Mouse (Mus musculus) midbrain, embryonic 14.5 days (tissue): Measurements from ENCODE around the gene Hcrt. TPM values are rescaled to one million over a fixed set of nuclear protein-coding genes. Genes with fewer than 3 reads are reported as not detected.
A peak's percentile ranks its signal among the peaks of the same experiment; 100 is the strongest.

Source experiments
- ATAC-seq: fragments of 200-750 bp; cut with Nextera tagmentation; 2 replicates; pipeline ENCODE4 v1.8.0; 2017; ENCODE audit warnings: moderate number of reproducible peaks, moderate library complexity; ENCODE audit not compliant: low FRiP score, low TSS enrichment
- DNase-seq: peaks from one replicate; pipeline ENCODE4 v3.0.0-alpha.2; 2015
- H3K27ac ChIP-seq: fragments of 300-500 bp; sonication (generic); replicated peaks from 2 replicates; pipeline ENCODE4 v1.5.1; 2014; ENCODE audit warnings: mild to moderate bottlenecking, low read depth, low read length, moderate library complexity
- H3K27me3 ChIP-seq: fragments of 300-500 bp; sonication (generic); 2 replicates; pipeline ENCODE4 v1.6.1; 2014; ENCODE audit warnings: low read length, control low read depth, mixed read lengths; ENCODE audit not compliant: control insufficient read depth, insufficient read depth
- H3K36me3 ChIP-seq: fragments of 300-500 bp; sonication (generic); 2 replicates; pipeline ENCODE4 v1.6.1; 2014; ENCODE audit warnings: low read length, control low read depth; ENCODE audit not compliant: control insufficient read depth, insufficient read depth
- H3K4me1 ChIP-seq: fragments of 300-500 bp; sonication (generic); 2 replicates; pipeline ENCODE4 v1.6.1; 2014; ENCODE audit warnings: mild to moderate bottlenecking, antibody characterized with exemption, low read length, control low read depth; ENCODE audit not compliant: control insufficient read depth, insufficient read depth
- H3K4me2 ChIP-seq: fragments of 300-500 bp; sonication (generic); 2 replicates; pipeline ENCODE4 v1.6.1; 2014; ENCODE audit warnings: mild to moderate bottlenecking, low read length, moderate library complexity
- H3K4me3 ChIP-seq: fragments of 300-500 bp; sonication (generic); replicated peaks from 2 replicates; pipeline ENCODE4 v1.5.1; 2014; ENCODE audit warnings: low read depth, low read length
- H3K9ac ChIP-seq: fragments of 300-500 bp; sonication (generic); replicated peaks from 2 replicates; pipeline ENCODE4 v1.6.1; 2014; ENCODE audit warnings: mild to moderate bottlenecking, low read length, moderate library complexity
- H3K9me3 ChIP-seq: fragments of 300-500 bp; sonication (generic); 2 replicates; pipeline ENCODE4 v1.6.1; 2016; ENCODE audit warnings: low read length, control low read depth, mixed read lengths; ENCODE audit not compliant: control insufficient read depth
- WGBS: fragments of 180-500 bp; shearing (Covaris S2); extraction: QIAGEN DNeasy Blood & Tissue Kit; methylation state at CpG from one replicate; pipeline ENCODE4 v1.1.7; 2014; 5-methylcytosine and 5-hydroxymethylcytosine counted together
- polyA plus RNA-seq: library from polyadenylated mRNA; unstranded; fragments of >200 nt; fragmentation: Nextera tagmentation; extraction: Ambion mirVana; gene quantifications from 2 replicates; pipeline ENCODE4 v1.2.1, GENCODE M21; 2014

Gene Hcrt
- polyA plus RNA-seq, 1 experiment from 2014 or later, result not detected

DNA sequence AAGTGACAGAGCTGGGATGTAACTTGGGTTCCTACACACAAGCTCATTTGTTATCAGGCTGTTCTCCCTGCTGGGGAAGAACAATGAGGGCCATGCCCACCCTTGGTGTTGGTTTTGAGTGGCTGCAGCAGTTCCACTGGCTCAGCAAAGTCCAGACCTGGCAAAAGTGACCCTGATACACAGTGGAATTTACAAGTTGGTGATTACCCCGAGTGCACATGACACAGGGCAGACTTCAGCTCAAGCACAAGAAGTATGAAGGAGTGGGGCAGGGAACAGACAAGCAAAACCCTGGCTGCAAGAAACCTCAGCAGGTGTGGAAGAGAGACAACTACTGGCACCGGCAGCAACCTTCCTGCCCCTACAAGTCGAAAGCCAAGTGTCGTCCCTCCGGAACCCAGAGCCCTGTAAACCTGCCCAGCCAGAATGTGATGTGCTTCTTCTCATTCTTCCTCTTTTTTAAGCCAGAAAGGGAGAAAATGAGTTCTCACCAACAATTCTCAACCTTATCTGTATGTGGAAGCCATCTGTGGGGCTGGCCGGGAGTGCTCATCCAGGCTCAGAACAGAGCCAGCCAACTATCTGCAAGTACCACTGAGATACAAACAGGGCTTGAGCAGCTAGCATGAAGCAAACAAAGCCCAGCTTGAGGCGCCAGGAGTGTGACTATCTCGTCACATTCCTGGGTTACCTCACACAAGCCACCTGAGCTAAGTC, 40.8 kb downstream of the Hcrt start:
- no peaks in the 10 kb centered on the region for H3K4me1 ChIP-seq
- H3K36me3 ChIP-seq, result peaks cover 24% of the 10 kb centered on the region
- no peaks in the 10 kb centered on the region for H3K9me3 ChIP-seq
- no peaks in the 10 kb centered on the region for H3K27me3 ChIP-seq
- no peak overlapping the region for H3K27ac ChIP-seq
- no peak for DNase-seq
- no peak overlapping the region for H3K9ac ChIP-seq
- no peak overlapping the region for H3K4me2 ChIP-seq
- H3K4me3 ChIP-seq, result no peak overlapping the region
- 71% methylated on average over 8 of the region's 8 CpGs for WGBS
- ATAC-seq, result no peak

DNA sequence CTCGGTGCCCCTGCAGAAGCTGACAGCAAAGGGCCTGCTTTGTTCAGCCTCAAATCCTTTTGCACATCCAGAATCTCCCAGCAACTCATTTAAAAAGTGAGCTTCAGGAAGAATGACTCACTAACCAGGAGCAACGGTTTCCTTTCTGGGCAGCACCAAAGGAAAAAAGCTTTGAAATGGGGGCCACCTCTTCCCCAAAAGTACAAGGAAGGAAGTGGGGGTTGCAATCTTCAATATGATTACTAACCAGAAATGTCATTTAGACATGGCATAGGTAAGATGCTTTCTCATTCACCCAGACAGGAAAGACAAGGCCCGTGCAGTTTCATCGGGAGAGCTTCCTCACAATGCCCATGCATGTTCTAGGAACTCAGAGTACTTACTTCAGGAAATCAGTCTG, 41.5 kb downstream of the Hcrt start:
- 53% methylated on average over 4 of the region's 4 CpGs for WGBS
- ATAC-seq, result no peak

DNA sequence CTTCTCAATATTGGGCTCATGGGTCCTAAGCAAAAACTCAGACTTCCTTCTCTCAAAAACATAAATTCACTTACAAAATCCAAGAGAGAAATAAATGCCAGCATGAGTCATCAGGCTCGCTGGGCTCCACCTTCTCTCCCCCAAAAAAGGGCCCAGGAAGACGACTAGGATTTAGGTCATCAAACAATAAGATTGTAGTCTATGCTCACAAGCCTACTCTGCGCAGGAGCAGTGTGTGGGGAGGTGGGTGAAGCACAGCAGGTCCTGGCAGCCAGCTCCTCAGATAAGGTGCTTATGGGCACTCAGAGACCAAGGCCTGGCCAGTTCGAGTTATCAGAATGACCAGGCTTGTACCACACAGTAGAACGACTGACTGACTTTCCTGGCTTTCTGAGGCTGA, 42.4 kb downstream of the Hcrt start:
- DNase-seq (no peak), ATAC-seq (no peak)
- Histone ChIP-seq H3K4me2 (no peak overlapping the region), H3K4me3 (no peak overlapping the region), H3K4me1 (no peaks in the 10 kb centered on the region), H3K36me3 (peaks cover 40% of the 10 kb centered on the region), H3K9me3 (no peaks in the 10 kb centered on the region), H3K27ac (0 out of 2 replicates have a peak overlapping the region, but pooled peaks have one; percentile 26), H3K9ac (no peak overlapping the region), H3K27me3 (no peaks in the 10 kb centered on the region)
- 82% methylated on average over 5 of the region's 5 CpGs for whole genome bisulfite sequencing

More for the DNA sequence above, 41.5 kb downstream of the Hcrt start:
- Histone ChIP-seq H3K9me3 (no peaks in the 10 kb centered on the region), H3K36me3 (peaks cover 31% of the 10 kb centered on the region), H3K27me3 (no peaks in the 10 kb centered on the region), H3K4me3 (no peak overlapping the region), H3K9ac (no peak overlapping the region), H3K4me2 (no peak overlapping the region), H3K4me1 (no peaks in the 10 kb centered on the region), H3K27ac (no peak overlapping the region)
- no peak for DNase-seq

DNA sequence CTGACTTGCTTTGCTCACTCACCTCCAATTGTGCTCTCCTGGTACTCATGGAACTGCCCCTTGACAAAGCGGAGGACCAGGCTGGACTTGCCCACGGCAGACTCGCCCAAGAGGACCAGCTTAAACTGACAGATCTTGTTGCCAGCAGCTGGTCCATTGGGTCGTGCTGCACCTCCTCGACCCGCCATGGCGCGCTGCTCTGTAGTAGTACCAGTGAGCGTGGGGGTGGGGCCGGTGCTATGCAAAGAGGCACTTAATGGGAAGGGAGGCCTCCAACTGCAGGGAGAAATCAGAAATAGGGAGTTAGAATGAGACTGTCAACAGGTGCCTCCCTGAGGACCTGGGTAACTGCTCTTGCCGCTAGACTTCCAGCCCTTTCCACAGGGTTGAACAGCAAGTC, 42.8 kb downstream of the Hcrt start:
- H3K27me3 ChIP-seq, result no peaks in the 10 kb centered on the region
- H3K4me1 ChIP-seq, result no peaks in the 10 kb centered on the region
- peaks cover 43% of the 10 kb centered on the region for H3K36me3 ChIP-seq
- no peak overlapping the region for H3K4me2 ChIP-seq
- H3K4me3 ChIP-seq, result no peak overlapping the region
- ATAC-seq (no peak), DNase-seq (no peak)
- WGBS, result 86% methylated on average over 11 of the region's 11 CpGs
- H3K27ac ChIP-seq, result no peak overlapping the region
- no peak overlapping the region for H3K9ac ChIP-seq
- no peaks in the 10 kb centered on the region for H3K9me3 ChIP-seq

GRCm38 (mm10) chr11:100719312-100719711, 43.4 kb downstream of the Hcrt start:
- Histone ChIP-seq H3K27me3 (no peaks in the 10 kb centered on the region), H3K27ac (no peak overlapping the region), H3K4me1 (peaks cover 1% of the 10 kb centered on the region; the same call in 1 of the 2 replicates), H3K36me3 (peaks cover 43% of the 10 kb centered on the region), H3K4me2 (no peak overlapping the region), H3K9me3 (no peaks in the 10 kb centered on the region), H3K4me3 (no peak overlapping the region), H3K9ac (no peak overlapping the region)
- ATAC-seq, result no peak
- DNase-seq, result no peak
- WGBS, result 91% methylated on average over 3 of the region's 3 CpGs

GRCm38 (mm10) chr11:100718866-100719265, 43.9 kb downstream of the Hcrt start:
- no peak overlapping the region for H3K4me3 ChIP-seq
- H3K4me2 ChIP-seq, result no peak overlapping the region
- H3K36me3 ChIP-seq, result peaks cover 43% of the 10 kb centered on the region
- DNase-seq, result no peak
- H3K9ac ChIP-seq, result no peak overlapping the region
- WGBS, result 86% methylated on average over 4 of the region's 4 CpGs
- H3K9me3 ChIP-seq, result no peaks in the 10 kb centered on the region
- ATAC-seq, result no peak
- H3K27ac ChIP-seq, result no peak overlapping the region
- peaks cover 6% of the 10 kb centered on the region for H3K4me1 ChIP-seq
- no peaks in the 10 kb centered on the region for H3K27me3 ChIP-seq

GRCm38 (mm10) chr11:100718462-100718861, 44.3 kb downstream of the Hcrt start:
- Histone ChIP-seq H3K4me2 (no peak overlapping the region), H3K4me1 (peaks cover 9% of the 10 kb centered on the region), H3K27me3 (no peaks in the 10 kb centered on the region), H3K9ac (no peak overlapping the region), H3K4me3 (no peak overlapping the region), H3K36me3 (peaks cover 43% of the 10 kb centered on the region), H3K27ac (no peak overlapping the region), H3K9me3 (no peaks in the 10 kb centered on the region)
- 94% methylated on average over 7 of the region's 7 CpGs for WGBS
- no peak for ATAC-seq
- no peak for DNase-seq

DNA sequence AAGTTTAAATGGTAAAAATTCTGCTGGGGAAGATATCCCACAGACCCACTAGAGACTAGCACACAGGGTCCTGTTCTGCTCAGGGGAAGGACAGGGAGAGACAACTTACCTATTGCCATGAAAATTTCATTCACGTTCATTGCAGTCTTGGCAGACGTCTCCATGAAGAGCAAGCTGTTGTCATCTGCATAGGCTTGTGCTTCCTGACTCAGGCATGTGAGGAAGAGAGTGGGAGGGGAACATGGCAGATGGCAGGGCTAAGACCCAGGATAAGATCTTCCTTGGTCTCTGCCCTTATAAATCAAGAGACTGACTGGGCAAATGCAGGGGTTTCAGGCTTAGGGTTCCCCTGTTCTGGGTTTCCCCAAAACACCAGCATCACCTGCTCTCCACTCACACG, 46.1 kb downstream of the Hcrt start:
- 91% methylated on average over 3 of the region's 3 CpGs for WGBS
- no peak for ATAC-seq
- H3K27me3 ChIP-seq, result no peaks in the 10 kb centered on the region
- H3K36me3 ChIP-seq, result peaks cover 43% of the 10 kb centered on the region
- no peak overlapping the region for H3K4me2 ChIP-seq
- no peak for DNase-seq
- H3K4me1 ChIP-seq, result peaks cover 11% of the 10 kb centered on the region
- H3K27ac ChIP-seq, result no peak overlapping the region
- H3K4me3 ChIP-seq, result no peak overlapping the region
- no peaks in the 10 kb centered on the region for H3K9me3 ChIP-seq
- H3K9ac ChIP-seq, result no peak overlapping the region

DNA sequence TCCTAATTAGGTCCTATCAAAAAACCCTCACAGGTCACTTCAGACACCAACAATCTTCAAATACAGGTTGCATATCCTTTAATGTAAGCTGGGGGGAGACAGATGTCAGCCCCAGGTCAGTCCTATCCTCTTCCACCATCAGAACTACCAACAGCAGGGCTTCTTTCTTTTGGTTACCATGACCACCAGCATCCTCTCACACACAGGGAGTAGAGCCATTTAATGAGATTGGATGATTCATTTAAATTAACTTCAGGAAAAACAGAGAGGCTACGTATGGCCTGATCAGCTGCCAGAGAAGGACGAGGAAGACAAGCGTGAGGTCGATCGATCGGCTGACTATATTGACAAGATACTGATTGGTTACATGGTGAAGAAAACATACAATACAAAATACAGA, 47.8 kb downstream of the Hcrt start:
- DNase-seq (no peak), ATAC-seq (no peak)
- Histone ChIP-seq H3K9ac (no peak overlapping the region), H3K27ac (no peak overlapping the region), H3K4me3 (no peak overlapping the region), H3K4me2 (no peak overlapping the region), H3K4me1 (peaks cover 18% of the 10 kb centered on the region), H3K36me3 (peaks cover 47% of the 10 kb centered on the region), H3K9me3 (no peaks in the 10 kb centered on the region), H3K27me3 (no peaks in the 10 kb centered on the region)
- WGBS, result 77% methylated on average over 6 of the region's 6 CpGs
